Mouse (Mus musculus) forebrain, embryonic 16.5 days (tissue): ENCODE results near the gene Ifi35. TPM values are rescaled to one million over a fixed set of nuclear protein-coding genes. Genes with fewer than 3 reads are reported as not detected.

ENCODE experiments used
- ATAC-seq: fragments of 200-750 bp; cut with Nextera tagmentation; 2 replicates; pipeline ENCODE4 v1.8.0; 2017; ENCODE audit warnings: mild to moderate bottlenecking, moderate library complexity
- H3K27ac ChIP-seq: fragments of 300-500 bp; sonication (generic); 2 replicates; pipeline ENCODE4 v1.5.1; 2014; ENCODE audit warnings: low read length, control low read depth
- H3K27me3 ChIP-seq: fragments of 300-500 bp; sonication (generic); replicated peaks from 2 replicates; pipeline ENCODE4 v1.6.1; 2014; ENCODE audit warnings: low read length; ENCODE audit not compliant: control insufficient read depth, insufficient read depth
- H3K36me3 ChIP-seq: fragments of 300-500 bp; sonication (generic); 2 replicates; pipeline ENCODE4 v1.6.1; 2014; ENCODE audit not compliant: control insufficient read depth, insufficient read depth
- H3K4me1 ChIP-seq: fragments of 300-500 bp; sonication (generic); replicated peaks from 2 replicates; pipeline ENCODE4 v1.6.1; 2014; ENCODE audit warnings: low read length; ENCODE audit not compliant: control insufficient read depth, insufficient read depth
- H3K4me2 ChIP-seq: fragments of 300-500 bp; sonication (generic); 2 replicates; pipeline ENCODE4 v1.6.1; 2014; ENCODE audit warnings: mild to moderate bottlenecking, low read length, control low read depth
- H3K4me3 ChIP-seq: fragments of 300-500 bp; sonication (generic); replicated peaks from 2 replicates; pipeline ENCODE4 v1.5.1; 2014; ENCODE audit warnings: mild to moderate bottlenecking, low read length, control low read depth
- H3K9ac ChIP-seq: fragments of 300-500 bp; sonication (generic); replicated peaks from 2 replicates; pipeline ENCODE4 v1.6.1; 2014; ENCODE audit warnings: low read depth, low read length, control low read depth
- H3K9me3 ChIP-seq: fragments of 300-500 bp; sonication (generic); 2 replicates; pipeline ENCODE4 v1.6.1; 2016; ENCODE audit warnings: low read length; ENCODE audit not compliant: control insufficient read depth
- WGBS: fragments of 180-500 bp; shearing (Covaris S2); extraction: QIAGEN DNeasy Blood & Tissue Kit; methylation state at CpG from one replicate; pipeline ENCODE4 v1.1.7; 2014; 5-methylcytosine and 5-hydroxymethylcytosine counted together
- polyA plus RNA-seq: library from polyadenylated mRNA; unstranded; fragments of >200 nt; fragmentation: Nextera tagmentation; extraction: Ambion mirVana; gene quantifications from 2 replicates; pipeline ENCODE4 v1.2.1, GENCODE M21; 2015

Gene Ifi35
- 2.2 and 2.5 TPM in 2 replicates for polyA plus RNA-seq

GRCm38 (mm10) chr11:101448274-101448746 is at the start of gene Ifi35:
Gene Ifi35 (plus strand): TSS chr11:101448407.
- H3K36me3 ChIP-seq = peaks cover 10% of the 10 kb centered on the region; the same call in 1 of the 2 replicates
- H3K27ac ChIP-seq = no peak within 1 kb of the TSS
- H3K9me3 ChIP-seq = no peaks in the 10 kb centered on the region
- no peak for ATAC-seq
- WGBS = 40% methylated on average over 10 of the region's 10 CpGs
- H3K27me3 ChIP-seq = no peaks in the 10 kb centered on the region
- H3K4me1 ChIP-seq = peaks cover 7% of the 10 kb centered on the region
- no peak within 1 kb of the TSS; the same call in 1 of the 2 replicates for H3K9ac ChIP-seq
- H3K4me3 ChIP-seq = no peak within 1 kb of the TSS
- H3K4me2 ChIP-seq = no peak within 1 kb of the TSS

DNA sequence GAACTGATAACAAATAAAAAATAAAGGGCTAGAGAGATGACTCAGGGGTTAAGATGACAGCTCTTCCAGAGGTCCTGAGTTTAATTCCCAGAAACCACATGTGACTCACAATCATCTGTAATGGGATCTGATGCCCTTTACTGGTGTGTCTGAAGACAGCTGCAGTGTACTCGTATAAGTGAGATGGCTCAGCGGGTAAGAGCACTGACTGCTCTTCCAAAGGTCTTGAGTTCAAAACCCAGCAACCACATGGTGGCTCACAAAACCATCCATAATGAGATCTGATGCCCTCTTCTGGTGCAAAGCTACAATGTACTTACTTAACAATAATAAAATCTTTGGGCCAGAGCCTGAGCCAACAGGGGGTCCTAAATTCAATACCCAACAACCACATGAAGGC is 32.9 kb upstream of the Ifi35 start:
- Histone ChIP-seq H3K27ac (no peak overlapping the region), H3K4me2 (no peak overlapping the region), H3K4me1 (peaks cover 7% of the 10 kb centered on the region), H3K9me3 (no peaks in the 10 kb centered on the region), H3K27me3 (no peaks in the 10 kb centered on the region), H3K4me3 (no peak overlapping the region), H3K36me3 (peaks cover 5% of the 10 kb centered on the region), H3K9ac (no peak overlapping the region)
- no peak for ATAC-seq
- WGBS = 93% methylated on average over 2 of the region's 2 CpGs

GRCm38 (mm10) chr11:101416433-101417100 is 31.6 kb upstream of the Ifi35 start:
- peaks cover 7% of the 10 kb centered on the region for H3K4me1 ChIP-seq
- peak overlapping the region; percentile 67 for H3K4me3 ChIP-seq
- 0 out of 2 replicates have a peak, but pooled peaks cover 2% of the 10 kb centered on the region for H3K36me3 ChIP-seq
- peak; percentile 48; the same call in 1 of the 2 replicates for ATAC-seq
- WGBS = 1% methylated on average over 11 of the region's 11 CpGs
- H3K27ac ChIP-seq = peak overlapping the region; percentile 80
- no peaks in the 10 kb centered on the region for H3K9me3 ChIP-seq
- peak overlapping the region; percentile 74 for H3K4me2 ChIP-seq
- H3K9ac ChIP-seq = peak overlapping the region; percentile 91
- no peaks in the 10 kb centered on the region for H3K27me3 ChIP-seq

GRCm38 (mm10) chr11:101417101-101417855 is 30.9 kb upstream of the Ifi35 start, which contains the start of gene Aarsd1:
Gene Aarsd1 (minus strand): TSS chr11:101417615.
- whole genome bisulfite sequencing = under 1% methylated on average over 45 of the region's 45 CpGs
- Histone ChIP-seq H3K4me1 (peaks cover 7% of the 10 kb centered on the region), H3K9me3 (no peaks in the 10 kb centered on the region), H3K4me2 (peak within 1 kb of the TSS; percentile 74), H3K9ac (peak within 1 kb of the TSS; percentile 91), H3K36me3 (0 out of 2 replicates have a peak, but pooled peaks cover 2% of the 10 kb centered on the region), H3K4me3 (peak within 1 kb of the TSS; percentile 67), H3K27ac (peak within 1 kb of the TSS; percentile 80), H3K27me3 (no peaks in the 10 kb centered on the region)
- peak; percentile 93 for ATAC-seq

- Histone ChIP-seq H3K27me3 (no peaks in the 10 kb centered on the region), H3K4me2 (no peak overlapping the region), H3K9me3 (no peaks in the 10 kb centered on the region), H3K27ac (no peak overlapping the region), H3K4me3 (no peak overlapping the region), H3K9ac (no peak overlapping the region), H3K4me1 (peaks cover 10% of the 10 kb centered on the region), H3K36me3 (no peaks in the 10 kb centered on the region)
- WGBS = 55% methylated on average over 6 of the region's 6 CpGs
- no peak for ATAC-seq
Measured at GRCm38 (mm10) chr11:101418991-101419390, 29.2 kb upstream of the Ifi35 start.

- ATAC-seq = no peak
- H3K9ac ChIP-seq = no peak overlapping the region
- WGBS = 12% methylated on average over 3 of the region's 3 CpGs
Measured at GRCm38 (mm10) chr11:101419610-101420009, 28.6 kb upstream of the Ifi35 start.

GRCm38 (mm10) chr11:101420148-101420547 is 28.1 kb upstream of the Ifi35 start:
- H3K4me2 ChIP-seq = no peak overlapping the region
- ATAC-seq = no peak
- 84% methylated on average over 5 of the region's 5 CpGs for WGBS
- no peaks in the 10 kb centered on the region for H3K27me3 ChIP-seq
- no peak overlapping the region for H3K27ac ChIP-seq
- no peaks in the 10 kb centered on the region for H3K36me3 ChIP-seq
- peaks cover 16% of the 10 kb centered on the region for H3K4me1 ChIP-seq
- no peak overlapping the region for H3K9ac ChIP-seq
- H3K9me3 ChIP-seq = no peaks in the 10 kb centered on the region
- no peak overlapping the region for H3K4me3 ChIP-seq

More at GRCm38 (mm10) chr11:101419610-101420009, 28.6 kb upstream of the Ifi35 start:
- H3K27ac ChIP-seq = no peak overlapping the region
- no peaks in the 10 kb centered on the region for H3K27me3 ChIP-seq
- no peaks in the 10 kb centered on the region for H3K9me3 ChIP-seq
- no peaks in the 10 kb centered on the region for H3K36me3 ChIP-seq
- H3K4me1 ChIP-seq = peaks cover 16% of the 10 kb centered on the region
- no peak overlapping the region for H3K4me2 ChIP-seq
- H3K4me3 ChIP-seq = no peak overlapping the region

DNA sequence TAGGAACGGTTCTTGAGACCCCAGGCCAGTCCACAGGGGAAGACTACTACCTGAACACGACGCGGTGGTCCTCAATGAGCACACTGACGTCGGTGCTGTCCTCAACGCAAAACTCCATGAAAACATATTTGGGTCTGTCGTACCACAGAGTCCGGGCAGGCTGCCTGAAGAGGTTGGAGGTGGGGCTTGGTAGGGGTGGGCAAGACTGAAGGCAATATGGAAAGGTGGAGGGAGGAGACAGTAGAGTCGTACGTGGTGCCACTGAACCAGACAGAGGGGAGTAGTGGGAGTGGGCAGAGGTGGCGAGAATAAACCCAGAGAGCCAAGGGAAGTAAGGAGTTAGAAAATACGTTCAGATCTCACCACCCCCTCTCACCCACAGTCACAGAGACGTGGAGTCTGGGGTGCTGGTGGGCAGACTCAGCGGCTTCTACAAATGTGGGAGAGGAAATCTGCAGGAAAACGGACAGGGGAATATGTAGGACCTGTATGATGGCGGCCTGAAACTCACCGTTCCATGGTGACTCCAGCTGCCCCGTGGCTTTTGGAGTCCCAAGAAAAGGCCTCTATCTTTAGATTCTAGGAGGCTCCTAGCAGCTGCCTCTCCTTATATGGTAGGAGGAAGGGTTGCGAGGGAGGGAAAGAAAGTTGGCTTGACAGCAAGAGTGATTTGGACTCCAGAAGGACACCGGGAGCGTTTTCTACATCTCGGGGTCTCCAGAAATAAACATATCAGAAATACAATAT is 23.9 kb upstream of the Ifi35 start, which contains the start of gene Gm27029:
Gene Gm27029 (minus strand): TSS at position 692 of the 747 bp plus-strand sequence.
- Histone ChIP-seq H3K27ac (peak within 1 kb of the TSS; percentile 87), H3K36me3 (no peaks in the 10 kb centered on the region), H3K4me1 (peaks cover 25% of the 10 kb centered on the region), H3K9ac (peak within 1 kb of the TSS; percentile 82), H3K4me3 (peak within 1 kb of the TSS; percentile 97), H3K4me2 (peak within 1 kb of the TSS; percentile 92), H3K27me3 (no peaks in the 10 kb centered on the region), H3K9me3 (no peaks in the 10 kb centered on the region)
- 5% methylated on average over 23 of the region's 23 CpGs for WGBS
- ATAC-seq = peak; percentile 50
